Mouse (Mus musculus): ENCODE measurements around the gene Ccdc114. TPM values are rescaled to one million over a fixed set of nuclear protein-coding genes. Genes with fewer than 3 reads are reported as not detected.
"Not testable (repeated sequence)": the region's sequence is repeated elsewhere in the genome, so short reads cannot be mapped to it uniquely, and the experiment has no call there.

The Ccdc114 gene
- polyA plus RNA-seq, 1 experiment from 2014 or later, result 2.0 TPM

DNA sequence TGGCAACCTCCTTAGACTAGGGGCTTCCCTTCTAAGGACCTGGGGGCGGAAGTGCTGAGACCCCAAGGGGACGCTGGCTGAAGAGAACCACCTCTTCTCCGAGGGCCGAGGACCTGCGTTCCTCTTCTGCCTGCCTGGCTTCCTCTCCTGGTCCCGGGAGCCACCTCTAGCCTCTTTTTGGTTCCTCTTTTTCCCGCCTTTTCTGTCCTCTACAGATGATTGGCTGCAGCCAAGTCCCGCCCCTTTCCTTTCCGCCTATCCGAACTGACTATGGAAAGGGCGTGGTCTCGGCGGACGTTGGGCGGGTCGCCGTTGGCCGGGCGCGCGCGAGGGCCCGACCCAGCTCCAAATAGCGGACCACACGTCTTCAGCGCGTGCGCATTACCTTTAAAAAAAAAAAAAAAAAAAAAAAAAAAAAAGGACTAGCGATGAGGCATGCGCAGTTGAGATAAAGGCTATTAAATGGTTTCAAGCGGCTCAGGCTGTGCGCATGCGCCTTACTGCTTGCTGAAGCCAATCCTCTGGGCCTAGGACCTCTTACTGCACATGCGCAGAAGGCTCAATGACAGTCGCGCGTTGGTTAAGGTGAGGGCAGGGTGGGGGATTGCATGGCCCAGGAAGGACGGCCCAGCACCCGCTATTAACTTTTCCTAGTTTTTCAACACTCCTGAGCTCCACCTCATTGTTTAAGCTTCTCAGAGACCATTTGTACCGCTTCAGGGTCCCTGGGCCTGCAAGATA is 27.2 kb upstream of the Ccdc114 start, which contains the start of the genes Syngr4 and Tmem143:
TSS of gene Syngr4 (minus strand) at position 198 of the 741 bp plus-strand sequence.
TSS of gene Tmem143 (plus strand) at position 425 of the 741 bp plus-strand sequence.
- H3K27me3 ChIP-seq (ENCODE audit: control insufficient read depth, insufficient read depth, low read length), result no peaks in the 10 kb centered on the region
- ATAC-seq (ENCODE audit: low FRiP score) (peak; percentile 90), DNase-seq (ENCODE audit: low spot score, missing footprints) (peak; percentile 99)
- peak within 1 kb of the TSS; percentile 38 for H3K4me3 ChIP-seq (ENCODE audit: low read depth, low read length)
- peaks cover 10% of the 10 kb centered on the region; the same call in 1 of the 2 replicates for H3K4me1 ChIP-seq (ENCODE audit: control insufficient read depth, insufficient read depth, low read length)
- H3K4me2 ChIP-seq, result peak within 1 kb of the TSS; percentile 70
- H3K9me3 ChIP-seq (ENCODE audit: control insufficient read depth, low read length), result no peaks in the 10 kb centered on the region
- under 1% methylated on average over 40 of the region's 40 CpGs for WGBS
- H3K27ac ChIP-seq (ENCODE audit: low read depth, low read length), result peak within 1 kb of the TSS; percentile 15; the same call in 1 of the 2 replicates
- H3K9ac ChIP-seq (ENCODE audit: low read length), result peak within 1 kb of the TSS; percentile 65
- H3K36me3 ChIP-seq (ENCODE audit: control insufficient read depth, insufficient read depth, low read length), result no peaks in the 10 kb centered on the region

GRCm38 (mm10) chr7:45897258-45897757 is 26.6 kb upstream of the Ccdc114 start:
- H3K27me3 ChIP-seq (ENCODE audit: control insufficient read depth, insufficient read depth, low read length), result no peaks in the 10 kb centered on the region
- H3K9me3 ChIP-seq (ENCODE audit: control insufficient read depth, low read length), result no peaks in the 10 kb centered on the region
- no peaks in the 10 kb centered on the region for H3K36me3 ChIP-seq (ENCODE audit: control insufficient read depth, insufficient read depth, low read length)
- ATAC-seq (ENCODE audit: low FRiP score), result peak; percentile 73
- H3K4me2 ChIP-seq, result peak overlapping the region; percentile 70
- peak; percentile 92 for DNase-seq (ENCODE audit: low spot score, missing footprints)
- H3K27ac ChIP-seq (ENCODE audit: low read depth, low read length), result peak overlapping the region; percentile 15; the same call in 1 of the 2 replicates
- peak overlapping the region; percentile 38 for H3K4me3 ChIP-seq (ENCODE audit: low read depth, low read length)
- WGBS, result 1% methylated on average over 19 of the region's 19 CpGs
- H3K9ac ChIP-seq (ENCODE audit: low read length), result peak overlapping the region; percentile 65
- peaks cover 10% of the 10 kb centered on the region; the same call in 1 of the 2 replicates for H3K4me1 ChIP-seq (ENCODE audit: control insufficient read depth, insufficient read depth, low read length)

GRCm38 (mm10) chr7:45898125-45898524 is 25.7 kb upstream of the Ccdc114 start:
- ATAC-seq (ENCODE audit: low FRiP score); H3K9ac ChIP-seq (ENCODE audit: low read length); H3K27ac ChIP-seq (ENCODE audit: low read depth, low read length); H3K4me3 ChIP-seq (ENCODE audit: low read depth, low read length); H3K36me3 ChIP-seq (ENCODE audit: control insufficient read depth, insufficient read depth, low read length); H3K27me3 ChIP-seq (ENCODE audit: control insufficient read depth, insufficient read depth, low read length); H3K4me1 ChIP-seq (ENCODE audit: control insufficient read depth, insufficient read depth, low read length); H3K9me3 ChIP-seq (ENCODE audit: control insufficient read depth, low read length); DNase-seq (ENCODE audit: low spot score, missing footprints); H3K4me2 ChIP-seq: not testable (repeated sequence)
- WGBS, result 64% methylated on average over 4 of the region's 4 CpGs

DNA sequence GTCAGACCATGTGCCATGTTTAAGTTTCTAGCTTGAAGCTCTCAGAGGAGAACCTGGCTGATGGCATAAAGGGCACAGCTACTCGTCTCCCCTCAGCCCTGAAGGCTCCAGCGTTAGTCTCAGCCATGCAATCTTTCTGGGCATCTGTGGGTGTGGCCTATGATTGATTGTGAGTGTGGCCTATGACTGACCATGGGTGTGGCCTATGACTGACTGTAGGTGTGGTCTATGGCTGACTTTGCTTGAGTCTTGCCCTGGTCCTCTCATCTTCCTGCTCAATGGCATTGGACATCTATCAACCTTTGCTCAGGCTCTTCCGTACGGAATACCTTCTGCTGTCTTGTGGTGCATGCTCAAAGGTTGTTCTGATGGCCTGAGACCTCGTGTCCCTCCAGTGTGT is 22.3 kb upstream of the Ccdc114 start:
- DNase-seq (ENCODE audit: low spot score, missing footprints) (no peak), ATAC-seq (ENCODE audit: low FRiP score) (no peak)
- Histone ChIP-seq H3K27ac (ENCODE audit: low read depth, low read length) (no peak overlapping the region), H3K4me2 (no peak overlapping the region), H3K4me3 (ENCODE audit: low read depth, low read length) (no peak overlapping the region), H3K9me3 (ENCODE audit: control insufficient read depth, low read length) (no peaks in the 10 kb centered on the region), H3K9ac (ENCODE audit: low read length) (no peak overlapping the region), H3K27me3 (ENCODE audit: control insufficient read depth, insufficient read depth, low read length) (no peaks in the 10 kb centered on the region), H3K36me3 (ENCODE audit: control insufficient read depth, insufficient read depth, low read length) (no peaks in the 10 kb centered on the region), H3K4me1 (ENCODE audit: control insufficient read depth, insufficient read depth, low read length) (peaks cover 10% of the 10 kb centered on the region; the same call in 1 of the 2 replicates)
- WGBS, result 61% methylated on average over 5 of the region's 5 CpGs

DNA sequence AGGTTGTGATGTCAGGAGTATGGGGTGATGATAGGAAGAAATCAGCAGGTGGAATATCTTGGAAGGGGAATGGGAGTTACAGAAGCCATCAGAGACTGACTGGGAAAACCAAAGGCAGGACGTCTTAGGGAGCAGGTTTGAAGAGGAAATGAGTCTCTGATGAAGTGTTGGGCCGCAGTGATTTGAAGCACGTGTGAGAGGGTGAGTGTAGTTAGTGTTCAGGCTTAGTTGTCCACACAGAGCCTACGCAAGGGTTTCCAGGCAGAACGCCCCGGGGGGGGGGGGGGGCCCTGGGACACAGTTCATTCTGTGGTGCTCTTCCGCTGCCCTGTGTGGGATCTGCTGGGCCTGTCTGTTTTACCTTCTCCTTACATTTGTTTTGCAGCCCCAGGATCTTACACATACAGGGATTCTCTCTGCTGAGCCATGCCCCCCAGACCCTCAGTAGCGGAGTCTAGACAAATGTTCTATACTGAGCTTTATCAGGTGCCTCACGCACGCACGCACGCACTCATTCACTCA is 21.3 kb upstream of the Ccdc114 start:
- no peaks in the 10 kb centered on the region for H3K27me3 ChIP-seq (ENCODE audit: control insufficient read depth, insufficient read depth, low read length)
- no peak overlapping the region for H3K27ac ChIP-seq (ENCODE audit: low read depth, low read length)
- WGBS, result 83% methylated on average over 12 of the region's 12 CpGs
- no peaks in the 10 kb centered on the region for H3K36me3 ChIP-seq (ENCODE audit: control insufficient read depth, insufficient read depth, low read length)
- H3K4me1 ChIP-seq (ENCODE audit: control insufficient read depth, insufficient read depth, low read length), result peaks cover 5% of the 10 kb centered on the region; the same call in 1 of the 2 replicates
- ATAC-seq (ENCODE audit: low FRiP score) (no peak), DNase-seq (ENCODE audit: low spot score, missing footprints) (no peak)
- no peak overlapping the region for H3K4me2 ChIP-seq
- H3K9ac ChIP-seq (ENCODE audit: low read length), result no peak overlapping the region
- H3K9me3 ChIP-seq (ENCODE audit: control insufficient read depth, low read length), result no peaks in the 10 kb centered on the region
- H3K4me3 ChIP-seq (ENCODE audit: low read depth, low read length), result no peak overlapping the region

DNA sequence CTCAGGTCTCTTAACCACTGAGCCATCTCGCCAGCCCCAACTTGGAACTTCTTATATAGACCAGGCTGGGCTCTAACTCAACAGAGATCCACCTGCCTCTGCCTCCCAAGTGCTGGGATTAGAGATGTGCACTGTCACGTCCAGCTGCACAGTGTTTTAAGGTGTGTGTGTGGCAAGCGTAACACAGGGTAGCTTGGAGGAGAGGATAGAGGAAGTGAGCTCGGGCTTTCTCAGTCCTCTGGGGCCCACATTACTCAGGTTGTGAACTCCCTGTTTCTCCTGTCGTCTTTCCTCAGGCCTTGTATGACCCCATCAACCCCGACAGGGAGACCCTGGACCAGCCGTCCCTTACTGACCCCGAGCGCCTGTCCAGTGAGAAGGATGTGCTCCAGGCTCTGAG is 17.2 kb upstream of the Ccdc114 start:
- Histone ChIP-seq H3K36me3 (ENCODE audit: control insufficient read depth, insufficient read depth, low read length) (peaks cover 8% of the 10 kb centered on the region), H3K27me3 (ENCODE audit: control insufficient read depth, insufficient read depth, low read length) (no peaks in the 10 kb centered on the region), H3K4me1 (ENCODE audit: control insufficient read depth, insufficient read depth, low read length) (no peaks in the 10 kb centered on the region), H3K9ac (ENCODE audit: low read length) (no peak overlapping the region), H3K4me2 (no peak overlapping the region), H3K27ac (ENCODE audit: low read depth, low read length) (no peak overlapping the region), H3K9me3 (ENCODE audit: control insufficient read depth, low read length) (no peaks in the 10 kb centered on the region), H3K4me3 (ENCODE audit: low read depth, low read length) (no peak overlapping the region)
- ATAC-seq (ENCODE audit: low FRiP score) (no peak), DNase-seq (ENCODE audit: low spot score, missing footprints) (no peak)
- WGBS, result 86% methylated on average over 9 of the region's 9 CpGs

GRCm38 (mm10) chr7:45908384-45908783 is 15.5 kb upstream of the Ccdc114 start:
- DNase-seq (ENCODE audit: low spot score, missing footprints), result no peak
- ATAC-seq (ENCODE audit: low FRiP score), result no peak
- Histone ChIP-seq H3K36me3 (ENCODE audit: control insufficient read depth, insufficient read depth, low read length) (peaks cover 8% of the 10 kb centered on the region), H3K4me2 (no peak overlapping the region), H3K4me3 (ENCODE audit: low read depth, low read length) (no peak overlapping the region), H3K9ac (ENCODE audit: low read length) (no peak overlapping the region), H3K27ac (ENCODE audit: low read depth, low read length) (no peak overlapping the region), H3K4me1 (ENCODE audit: control insufficient read depth, insufficient read depth, low read length) (no peaks in the 10 kb centered on the region), H3K9me3 (ENCODE audit: control insufficient read depth, low read length) (no peaks in the 10 kb centered on the region), H3K27me3 (ENCODE audit: control insufficient read depth, insufficient read depth, low read length) (no peaks in the 10 kb centered on the region)

- H3K4me2 ChIP-seq, result no peak overlapping the region
- 93% methylated on average over 16 of the region's 16 CpGs for WGBS
- H3K4me3 ChIP-seq (ENCODE audit: low read depth, low read length), result no peak overlapping the region
- no peaks in the 10 kb centered on the region for H3K27me3 ChIP-seq (ENCODE audit: control insufficient read depth, insufficient read depth, low read length)
- ATAC-seq (ENCODE audit: low FRiP score) (no peak), DNase-seq (ENCODE audit: low spot score, missing footprints) (no peak)
- no peaks in the 10 kb centered on the region for H3K9me3 ChIP-seq (ENCODE audit: control insufficient read depth, low read length)
- H3K27ac ChIP-seq (ENCODE audit: low read depth, low read length), result no peak overlapping the region
- H3K9ac ChIP-seq (ENCODE audit: low read length), result no peak overlapping the region
- no peaks in the 10 kb centered on the region for H3K4me1 ChIP-seq (ENCODE audit: control insufficient read depth, insufficient read depth, low read length)
- peaks cover 8% of the 10 kb centered on the region for H3K36me3 ChIP-seq (ENCODE audit: control insufficient read depth, insufficient read depth, low read length)
Measured at GRCm38 (mm10) chr7:45909145-45909544, 14.7 kb upstream of the Ccdc114 start.

GRCm38 (mm10) chr7:45914067-45914466 is 9.8 kb upstream of the Ccdc114 start:
- Histone ChIP-seq H3K36me3 (ENCODE audit: control insufficient read depth, insufficient read depth, low read length) (peaks cover 8% of the 10 kb centered on the region), H3K9ac (ENCODE audit: low read length) (no peak overlapping the region), H3K4me2 (no peak overlapping the region), H3K4me1 (ENCODE audit: control insufficient read depth, insufficient read depth, low read length) (peaks cover 13% of the 10 kb centered on the region), H3K4me3 (ENCODE audit: low read depth, low read length) (no peak overlapping the region), H3K27ac (ENCODE audit: low read depth, low read length) (no peak overlapping the region), H3K9me3 (ENCODE audit: control insufficient read depth, low read length) (no peaks in the 10 kb centered on the region), H3K27me3 (ENCODE audit: control insufficient read depth, insufficient read depth, low read length) (no peaks in the 10 kb centered on the region)
- DNase-seq (ENCODE audit: low spot score, missing footprints) (no peak), ATAC-seq (ENCODE audit: low FRiP score) (no peak)
- WGBS, result 90% methylated on average over 6 of the region's 6 CpGs
